Mouse (Mus musculus): ENCODE measurements around the gene Rpusd3. TPM values are rescaled to one million over a fixed set of nuclear protein-coding genes. Genes with fewer than 3 reads are reported as not detected.

Rpusd3 gene
- total and polyA plus RNA-seq, 3 experiments = 7.7 to 113 (median 20.2) TPM

DNA sequence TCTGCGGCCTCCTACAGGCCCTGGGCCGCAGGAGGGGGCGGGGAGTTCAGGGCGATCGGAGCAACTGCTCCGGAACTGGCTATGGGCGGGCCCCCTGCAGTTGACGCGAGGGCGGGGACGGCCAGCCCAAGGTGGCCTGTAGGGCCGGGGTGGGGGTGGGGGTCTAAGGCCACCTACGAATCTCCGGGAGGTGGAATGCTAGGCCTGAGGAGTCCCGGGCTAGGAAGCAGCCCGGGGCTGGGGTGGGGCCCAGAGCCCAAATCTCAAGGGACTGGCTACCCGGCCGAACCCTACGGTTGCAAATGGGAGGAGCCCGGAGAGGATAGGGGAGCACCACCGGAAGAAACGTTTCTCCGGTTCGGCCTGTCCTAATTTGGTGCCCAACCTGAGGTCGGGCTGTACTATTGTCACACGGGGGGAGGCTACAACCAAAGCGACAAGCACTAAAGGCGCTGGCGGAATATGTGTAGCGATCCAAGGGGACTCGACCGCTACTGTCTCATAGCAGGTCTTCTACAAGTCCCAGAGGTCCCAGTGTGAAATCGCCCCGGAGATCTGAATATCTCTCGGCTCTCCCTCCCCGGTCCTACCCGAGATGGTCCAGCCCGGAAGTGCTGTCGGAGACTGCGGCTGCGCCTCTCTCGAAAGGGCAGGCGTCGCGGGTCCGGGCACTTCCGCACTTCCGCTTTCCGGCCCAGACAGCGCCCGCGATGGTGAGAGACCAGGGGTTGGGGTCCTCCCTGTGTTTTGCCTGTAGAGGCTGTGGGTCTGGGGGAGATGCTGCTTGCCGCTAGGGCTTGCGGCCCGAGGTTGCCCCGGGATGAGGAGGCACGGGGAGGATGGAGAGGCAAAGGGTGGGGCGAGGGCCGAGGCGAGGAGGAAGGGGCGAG is 41.4 kb downstream of the Rpusd3 start, which contains the start of the genes Tada3 and Arpc4:
TSS of gene Tada3 (minus strand) at position 388 of the 890 bp plus-strand sequence.
TSS of gene Arpc4 (plus strand) at position 620 of the 890 bp plus-strand sequence.
- no peak for TF ChIP-seq POLR2AphosphoS5 (IDR thresholded peaks at IDR 0.05; ENCODE audit: insufficient replicate concordance, low read depth, low read length)
- no peak for TF ChIP-seq CTCF (IDR thresholded peaks at IDR 0.05; ENCODE audit: low read depth, low read length)
- TF ChIP-seq TAL1 (conservative IDR thresholded peaks at IDR 0.05; ENCODE audit: low read depth, low read length) = no peak
- no peak for TF ChIP-seq GATA1 (IDR thresholded peaks at IDR 0.05; ENCODE audit: borderline replicate concordance, low read length)
- TF ChIP-seq GATA2 (IDR thresholded peaks at IDR 0.05; ENCODE audit: borderline replicate concordance, low read depth, low read length) = no peak
- DNase-seq (ENCODE audit: low spot score) = peak; percentile 92
- H3K36me3 ChIP-seq (replicated peaks) = peaks cover 73% of the 10 kb centered on the region
- no peaks in the 10 kb centered on the region for H3K9me3 ChIP-seq (replicated peaks)
- peak; percentile 86 for ATAC-seq (ENCODE audit: extremely low read depth, insufficient number of reproducible peaks, low FRiP score, poor library complexity, severe bottlenecking)
- H3K27me3 ChIP-seq (ENCODE audit: insufficient read depth, low read length) = no peaks in the 10 kb centered on the region
- H3K4me3 ChIP-seq (ENCODE audit: low read depth, low read length) = peak within 1 kb of the TSS; percentile 81
- peaks cover 52% of the 10 kb centered on the region for H3K4me1 ChIP-seq (ENCODE audit: insufficient read depth, low read depth, low read length)

DNA sequence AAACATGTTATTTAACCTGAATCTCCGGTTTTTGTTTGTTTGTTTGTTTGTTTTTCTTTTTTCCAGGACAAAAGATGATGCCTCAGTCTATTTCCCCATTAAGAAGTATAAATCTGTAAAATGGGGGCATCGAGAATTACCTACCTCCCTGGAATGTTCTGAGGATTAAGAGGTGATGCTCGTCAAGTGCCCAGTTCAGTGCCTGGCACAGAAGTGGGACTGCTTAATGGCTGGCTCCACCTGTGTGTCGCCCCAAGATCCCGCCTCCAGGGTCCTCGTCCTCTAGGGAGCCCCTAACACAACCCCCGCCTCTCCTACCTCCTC is 42.0 kb downstream of the Rpusd3 start:
- Histone ChIP-seq H3K36me3 (replicated peaks) (peaks cover 73% of the 10 kb centered on the region), H3K4me3 (ENCODE audit: low read depth, low read length) (peak overlapping the region; percentile 81), H3K4me1 (ENCODE audit: insufficient read depth, low read depth, low read length) (peaks cover 52% of the 10 kb centered on the region), H3K27me3 (ENCODE audit: insufficient read depth, low read length) (no peaks in the 10 kb centered on the region), H3K9me3 (replicated peaks) (no peaks in the 10 kb centered on the region)
- ATAC-seq (ENCODE audit: extremely low read depth, insufficient number of reproducible peaks, low FRiP score, poor library complexity, severe bottlenecking) (no peak; the same call in 1 of the 2 replicates), DNase-seq (ENCODE audit: low spot score) (peak; percentile 96)
- TF ChIP-seq POLR2AphosphoS5 (IDR thresholded peaks at IDR 0.05; ENCODE audit: insufficient replicate concordance, low read depth, low read length) = no peak
- no peak for TF ChIP-seq CTCF (IDR thresholded peaks at IDR 0.05; ENCODE audit: low read depth, low read length)
- TF ChIP-seq GATA2 (IDR thresholded peaks at IDR 0.05; ENCODE audit: borderline replicate concordance, low read depth, low read length) = no peak
- no peak for TF ChIP-seq GATA1 (IDR thresholded peaks at IDR 0.05; ENCODE audit: borderline replicate concordance, low read length)
- TF ChIP-seq TAL1 (conservative IDR thresholded peaks at IDR 0.05; ENCODE audit: low read depth, low read length) = no peak

DNA sequence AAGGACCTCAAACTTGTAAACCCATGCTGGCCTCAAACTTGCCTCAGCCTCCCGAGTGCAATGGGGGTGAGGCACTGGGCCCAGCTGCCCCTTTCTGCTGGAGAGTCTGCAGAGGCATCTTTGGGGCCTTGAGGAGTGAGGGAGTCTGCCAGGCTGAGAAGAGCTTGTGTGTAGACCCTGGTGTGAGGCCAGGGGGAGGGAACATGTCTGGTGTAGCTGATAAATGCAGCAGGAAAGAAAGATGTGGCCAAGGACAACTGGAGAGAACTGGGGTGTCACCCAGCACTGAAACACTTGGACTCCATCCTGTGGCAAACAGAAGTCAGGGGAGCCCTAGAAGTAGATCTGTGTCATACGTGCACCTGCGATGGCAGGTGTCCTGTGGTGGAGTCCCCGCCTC is 45.6 kb downstream of the Rpusd3 start:
- Histone ChIP-seq H3K9me3 (replicated peaks) (no peaks in the 10 kb centered on the region), H3K36me3 (replicated peaks) (peaks cover 79% of the 10 kb centered on the region), H3K4me3 (ENCODE audit: low read depth, low read length) (no peak overlapping the region), H3K4me1 (ENCODE audit: insufficient read depth, low read depth, low read length) (peaks cover 25% of the 10 kb centered on the region), H3K27me3 (ENCODE audit: insufficient read depth, low read length) (no peaks in the 10 kb centered on the region)
- no peak for ATAC-seq (ENCODE audit: extremely low read depth, insufficient number of reproducible peaks, low FRiP score, poor library complexity, severe bottlenecking)
- TF ChIP-seq GATA2 (IDR thresholded peaks at IDR 0.05; ENCODE audit: borderline replicate concordance, low read depth, low read length) (no peak), GATA1 (IDR thresholded peaks at IDR 0.05; ENCODE audit: borderline replicate concordance, low read length) (no peak), CTCF (IDR thresholded peaks at IDR 0.05; ENCODE audit: low read depth, low read length) (no peak), TAL1 (conservative IDR thresholded peaks at IDR 0.05; ENCODE audit: low read depth, low read length) (no peak), POLR2AphosphoS5 (IDR thresholded peaks at IDR 0.05; ENCODE audit: insufficient replicate concordance, low read depth, low read length) (no peak)
- DNase-seq (ENCODE audit: low spot score) = no peak

- ATAC-seq (ENCODE audit: extremely low read depth, insufficient number of reproducible peaks, low FRiP score, poor library complexity, severe bottlenecking) = no peak
- no peaks in the 10 kb centered on the region for H3K27me3 ChIP-seq (ENCODE audit: insufficient read depth, low read length)
- TF ChIP-seq POLR2AphosphoS5 (IDR thresholded peaks at IDR 0.05; ENCODE audit: insufficient replicate concordance, low read depth, low read length) (no peak), CTCF (IDR thresholded peaks at IDR 0.05; ENCODE audit: low read depth, low read length) (no peak), GATA1 (IDR thresholded peaks at IDR 0.05; ENCODE audit: borderline replicate concordance, low read length) (no peak), TAL1 (conservative IDR thresholded peaks at IDR 0.05; ENCODE audit: low read depth, low read length) (no peak), GATA2 (IDR thresholded peaks at IDR 0.05; ENCODE audit: borderline replicate concordance, low read depth, low read length) (no peak)
- H3K4me1 ChIP-seq (ENCODE audit: insufficient read depth, low read depth, low read length) = peaks cover 8% of the 10 kb centered on the region
- H3K36me3 ChIP-seq (replicated peaks) = peaks cover 90% of the 10 kb centered on the region
- no peaks in the 10 kb centered on the region for H3K9me3 ChIP-seq (replicated peaks)
- H3K4me3 ChIP-seq (ENCODE audit: low read depth, low read length) = no peak overlapping the region
- no peak for DNase-seq (ENCODE audit: low spot score)
Measured at GRCm38 (mm10) chr6:113370194-113370929, 48.8 kb downstream of the Rpusd3 start.

- H3K36me3 ChIP-seq (replicated peaks) = peaks cover 72% of the 10 kb centered on the region
- no peaks in the 10 kb centered on the region for H3K27me3 ChIP-seq (ENCODE audit: insufficient read depth, low read length)
- H3K4me3 ChIP-seq (ENCODE audit: low read depth, low read length) = no peak overlapping the region
- peaks cover 6% of the 10 kb centered on the region for H3K4me1 ChIP-seq (ENCODE audit: insufficient read depth, low read depth, low read length)
- TF ChIP-seq TAL1 (conservative IDR thresholded peaks at IDR 0.05; ENCODE audit: low read depth, low read length) = no peak
- no peak for TF ChIP-seq GATA1 (IDR thresholded peaks at IDR 0.05; ENCODE audit: borderline replicate concordance, low read length)
- TF ChIP-seq GATA2 (IDR thresholded peaks at IDR 0.05; ENCODE audit: borderline replicate concordance, low read depth, low read length) = no peak
- no peak for TF ChIP-seq CTCF (IDR thresholded peaks at IDR 0.05; ENCODE audit: low read depth, low read length)
- TF ChIP-seq POLR2AphosphoS5 (IDR thresholded peaks at IDR 0.05; ENCODE audit: insufficient replicate concordance, low read depth, low read length) = no peak
- ATAC-seq (ENCODE audit: extremely low read depth, insufficient number of reproducible peaks, low FRiP score, poor library complexity, severe bottlenecking) (no peak), DNase-seq (ENCODE audit: low spot score) (no peak)
- H3K9me3 ChIP-seq (replicated peaks) = no peaks in the 10 kb centered on the region
Measured at GRCm38 (mm10) chr6:113368577-113368976, 50.6 kb downstream of the Rpusd3 start.

DNA sequence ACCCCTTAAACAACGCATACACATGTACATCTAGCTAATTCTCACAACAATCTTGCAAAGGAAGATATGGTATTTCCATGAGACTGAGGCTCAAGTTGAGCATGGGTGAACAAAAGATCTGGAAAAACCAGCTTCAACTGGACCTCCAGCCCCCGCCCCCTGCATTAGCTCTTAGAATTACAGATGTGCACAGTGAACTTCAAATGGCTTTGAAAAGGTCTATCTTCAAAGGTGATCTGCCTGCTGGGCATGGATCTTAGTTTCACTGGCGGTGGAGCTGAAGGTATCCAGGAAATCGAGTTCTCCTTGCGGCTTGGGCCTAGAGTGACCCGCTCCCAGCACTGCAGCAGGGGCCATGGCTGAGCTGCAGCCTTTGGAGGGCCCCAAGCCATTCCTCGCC is 51.0 kb downstream of the Rpusd3 start:
- ATAC-seq (ENCODE audit: extremely low read depth, insufficient number of reproducible peaks, low FRiP score, poor library complexity, severe bottlenecking) (no peak), DNase-seq (ENCODE audit: low spot score) (no peak)

More for the DNA sequence above, 51.0 kb downstream of the Rpusd3 start:
- no peak for TF ChIP-seq TAL1 (conservative IDR thresholded peaks at IDR 0.05; ENCODE audit: low read depth, low read length)
- no peak for TF ChIP-seq POLR2AphosphoS5 (IDR thresholded peaks at IDR 0.05; ENCODE audit: insufficient replicate concordance, low read depth, low read length)
- TF ChIP-seq GATA2 (IDR thresholded peaks at IDR 0.05; ENCODE audit: borderline replicate concordance, low read depth, low read length) = no peak
- no peak for TF ChIP-seq GATA1 (IDR thresholded peaks at IDR 0.05; ENCODE audit: borderline replicate concordance, low read length)
- no peak for TF ChIP-seq CTCF (IDR thresholded peaks at IDR 0.05; ENCODE audit: low read depth, low read length)
- Histone ChIP-seq H3K27me3 (ENCODE audit: insufficient read depth, low read length) (peaks cover 2% of the 10 kb centered on the region; the same call in 1 of the 2 replicates), H3K9me3 (replicated peaks) (no peaks in the 10 kb centered on the region), H3K36me3 (replicated peaks) (peaks cover 68% of the 10 kb centered on the region), H3K4me3 (ENCODE audit: low read depth, low read length) (no peak overlapping the region), H3K4me1 (ENCODE audit: insufficient read depth, low read depth, low read length) (peaks cover 3% of the 10 kb centered on the region)

All from G1E (cell line).